Mouse (Mus musculus) CH12.LX (cell line): ENCODE measurements around the gene Ifit3. TPM values are rescaled to one million over a fixed set of nuclear protein-coding genes. Genes with fewer than 3 reads are reported as not detected.
"Not testable (repeated sequence)": the region's sequence is repeated elsewhere in the genome, so short reads cannot be mapped to it uniquely, and the experiment has no call there.

Source experiments
- DNase-seq: peaks from one replicate; pipeline ENCODE4 v3.0.0-alpha.2; 2013; ENCODE audit errors: extremely low read depth
- H3K27ac ChIP-seq: 2 replicates; pipeline ENCODE4 v1.5.1; 2012; ENCODE audit warnings: low read depth, mild to moderate bottlenecking, control low read depth, moderate library complexity; ENCODE audit not compliant: insufficient read depth
- H3K27me3 ChIP-seq: replicated peaks from 2 replicates; pipeline ENCODE3; 2012; ENCODE audit warnings: inconsistent platforms
- H3K36me3 ChIP-seq, 2 experiments: replicated peaks in 1 of 2; 2 replicates each; pipeline versions ENCODE3 to v1.6.1; 2012; ENCODE audit warnings: inconsistent platforms in 1 of 2, low read length in 1 of 2, mild to moderate bottlenecking in 1 of 2, mixed read lengths in 1 of 2, moderate library complexity in 1 of 2; ENCODE audit not compliant: control insufficient read depth in 1 of 2, insufficient read depth in 1 of 2
- H3K4me1 ChIP-seq, 2 experiments: 2 replicates each; pipeline ENCODE4 v1.6.1; 2012; ENCODE audit warnings: inconsistent platforms in 1 of 2, moderate library complexity in 1 of 2; ENCODE audit not compliant: insufficient read depth in 2 of 2, control insufficient read depth in 1 of 2
- H3K4me2 ChIP-seq: 2 replicates; pipeline ENCODE4 v1.6.1; 2012; ENCODE audit warnings: low read depth, mild to moderate bottlenecking, control low read depth; ENCODE audit not compliant: poor library complexity, insufficient read depth, severe bottlenecking
- H3K4me3 ChIP-seq, 3 experiments: fragments of 150-350 bp in 1 of 3; sonication (generic) in 1 of 3; replicated peaks in 1 of 3; 2 replicates each; pipeline versions ENCODE3 to v1.5.1; 2011 to 2012; ENCODE audit warnings: low read depth in 2 of 3, low read length in 2 of 3, mild to moderate bottlenecking in 2 of 3, moderate library complexity in 2 of 3, control low read depth in 1 of 3, improper control_type of control experiment in 1 of 3, inconsistent platforms in 1 of 3, mixed read lengths in 1 of 3; ENCODE audit not compliant: poor library complexity in 1 of 3
- H3K79me2 ChIP-seq: replicated peaks from 2 replicates; pipeline ENCODE4 v1.6.1; 2012; ENCODE audit warnings: mild to moderate bottlenecking, moderate library complexity; ENCODE audit not compliant: control insufficient read depth, poor library complexity, insufficient read depth, severe bottlenecking; ENCODE audit errors: extremely low read depth
- H3K9ac ChIP-seq: 2 replicates; pipeline ENCODE4 v1.6.1; 2012; ENCODE audit warnings: low read depth, mild to moderate bottlenecking, control low read depth, moderate library complexity; ENCODE audit not compliant: insufficient read depth
- H3K9me3 ChIP-seq: replicated peaks from 2 replicates; pipeline ENCODE3; 2012; ENCODE audit warnings: low read length, inconsistent platforms, mixed read lengths
- CTCF ChIP-seq, 2 experiments: IDR thresholded peaks in 1 of 2; conservative IDR thresholded peaks in 1 of 2; 2 replicates each; pipeline ENCODE4 v1.5.1; 2011 to 2012; ENCODE audit warnings: low read depth in 2 of 2, low read length in 2 of 2, improper control_type of control experiment in 1 of 2, inconsistent platforms in 1 of 2, mild to moderate bottlenecking in 1 of 2, moderate library complexity in 1 of 2
- MAFK ChIP-seq: IDR thresholded peaks from 2 replicates; pipeline ENCODE4 v1.6.1; 2011; ENCODE audit warnings: low read length, improper control_type of control experiment; ENCODE audit not compliant: insufficient replicate concordance
- RAD21 ChIP-seq: IDR thresholded peaks from 2 replicates; pipeline ENCODE4 v1.6.1; 2011; ENCODE audit warnings: low read depth, mild to moderate bottlenecking, low read length, improper control_type of control experiment, moderate library complexity
- TCF12 ChIP-seq: IDR thresholded peaks from 2 replicates; pipeline ENCODE4 v1.6.1; 2014; ENCODE audit warnings: low read depth, mild to moderate bottlenecking, inconsistent platforms, low read length, improper control_type of control experiment
- dilution Hi-C: fragments of 300-500 bp; cut with MboI; formaldehyde crosslinking; loops from 2 replicates; pipeline ENCODE4 v1.14.3; 2020; ENCODE audit warnings: low sequenced_read_pairs; ENCODE audit not compliant: extremely low pct_unique_long_range_greater_than_20kb, extremely low pct_ligation_motif_present
- in situ Hi-C: fragments of 300-500 bp; cut with MboI; formaldehyde crosslinking; loops from 3 replicates; pipeline ENCODE4 v1.14.3; 2019; ENCODE audit warnings: low sequenced_read_pairs, low pct_ligation_motif_present, low pct_unique_long_range_greater_than_20kb, mixed read lengths
- polyA plus RNA-seq: library from polyadenylated mRNA; unstranded; fragments of >175 nt; gene quantifications from 2 replicates; pipeline ENCODE4 v1.2.1, GENCODE M21; 2012; ENCODE audit warnings: low read depth; ENCODE audit not compliant: insufficient read length
- total RNA-seq, 2 experiments: library from RNA; depleted of rRNA; stranded (reverse); fragments of 300-350 nt in 1 of 2; fragments of >200 nt in 1 of 2; gene quantifications; 2 replicates each; pipeline ENCODE4 v1.2.3; 2012 to 2014

Ifit3 gene
- total and polyA plus RNA-seq, 3 experiments, result 0.08 to 1.0 (median 1.0) TPM

DNA sequence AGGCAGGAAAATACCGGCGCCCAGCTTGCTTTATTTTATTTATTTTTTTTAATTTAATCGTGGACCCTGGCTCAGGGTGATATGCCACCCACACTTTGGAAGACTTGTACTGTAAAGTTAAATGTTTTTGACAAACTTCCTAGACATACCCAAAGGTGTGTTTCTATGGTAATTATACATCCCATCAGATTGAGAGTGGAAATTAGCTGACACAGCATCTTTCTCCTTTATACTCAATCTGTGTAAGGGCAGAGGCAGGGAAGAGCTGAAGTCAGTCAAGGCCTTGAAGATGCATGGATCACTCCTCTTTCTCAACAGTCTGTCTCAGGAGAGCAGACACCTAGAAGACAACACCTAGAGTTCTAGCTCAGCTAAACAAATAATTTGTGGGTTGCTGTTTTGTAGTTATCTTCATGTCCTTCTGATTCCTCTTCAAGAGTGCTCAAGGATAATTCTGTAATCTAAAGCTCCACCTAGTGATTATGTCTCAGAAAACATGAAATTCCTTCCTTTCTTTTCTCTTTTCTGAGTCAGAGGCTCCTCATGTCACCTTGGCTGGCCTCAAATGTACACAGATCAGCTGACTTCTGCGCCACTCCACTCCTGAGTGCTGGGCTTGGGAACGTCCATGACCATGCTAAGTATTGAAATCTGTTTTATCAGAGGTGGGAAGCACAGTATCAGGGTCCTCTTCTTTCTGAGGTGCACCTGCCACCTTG is 2.6 kb downstream of the Ifit3 start:
- H3K27ac ChIP-seq, dilution Hi-C loops, H3K9me3 ChIP-seq, DNase-seq, in situ Hi-C loops, H3K4me2 ChIP-seq, H3K27me3 ChIP-seq, H3K4me3 ChIP-seq, H3K36me3 ChIP-seq, H3K4me1 ChIP-seq, H3K9ac ChIP-seq, H3K79me2 ChIP-seq: not testable (repeated sequence)
- TF ChIP-seq MAFK (peak; percentile 94), RAD21 (peak; percentile 20), CTCF (conservative IDR thresholded peaks at IDR 0.05 in 1 of 2, IDR thresholded peaks at IDR 0.05 in 1 of 2; ENCODE audit: low read depth in 2 of 2, low read length in 2 of 2) (peak in 1 of 2 experiments; percentile 22; a peak in 1 of 4 replicates)

DNA sequence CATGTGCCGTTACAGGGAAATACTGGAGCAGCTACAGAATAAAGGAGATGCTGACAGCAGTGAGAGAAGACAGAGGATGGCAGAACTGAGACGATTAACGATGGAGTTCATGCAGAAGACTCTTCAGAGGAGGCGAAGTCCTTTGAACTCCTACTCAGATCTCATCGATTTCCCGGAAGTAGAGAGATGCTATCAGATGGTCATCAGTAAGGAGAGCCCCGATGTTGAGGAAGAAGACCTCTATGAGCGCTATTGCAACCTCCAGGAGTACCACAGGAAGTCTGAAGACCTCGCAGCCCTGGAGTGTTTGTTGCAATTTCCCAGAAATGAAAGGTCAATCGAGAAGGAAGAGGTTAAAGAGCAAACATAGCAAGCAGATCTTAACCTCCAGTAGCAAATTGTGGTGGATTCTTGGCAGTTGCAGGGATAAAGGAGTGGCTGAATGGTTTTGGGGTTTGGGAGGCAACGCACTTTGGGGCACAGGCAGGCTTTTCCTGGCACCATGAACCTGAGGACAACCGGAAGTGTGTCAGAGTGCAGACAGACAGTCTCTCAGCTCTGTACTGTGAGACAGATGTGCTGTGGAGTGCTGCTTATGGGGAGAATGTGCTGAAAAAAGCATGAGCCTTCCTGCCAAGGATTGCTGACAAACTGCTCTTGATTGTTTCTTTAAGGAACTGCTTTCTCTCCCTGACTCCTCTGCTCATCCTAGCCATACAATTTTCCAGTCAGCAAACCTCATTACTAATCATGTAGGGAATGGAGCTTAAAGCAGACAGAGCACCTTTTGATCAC is 4.8 kb downstream of the Ifit3 start:
- H3K9ac ChIP-seq, in situ Hi-C loops, H3K79me2 ChIP-seq, H3K4me1 ChIP-seq, H3K27me3 ChIP-seq, H3K27ac ChIP-seq, dilution Hi-C loops, H3K4me2 ChIP-seq, DNase-seq, H3K4me3 ChIP-seq, H3K9me3 ChIP-seq, H3K36me3 ChIP-seq: not testable (repeated sequence)

DNA sequence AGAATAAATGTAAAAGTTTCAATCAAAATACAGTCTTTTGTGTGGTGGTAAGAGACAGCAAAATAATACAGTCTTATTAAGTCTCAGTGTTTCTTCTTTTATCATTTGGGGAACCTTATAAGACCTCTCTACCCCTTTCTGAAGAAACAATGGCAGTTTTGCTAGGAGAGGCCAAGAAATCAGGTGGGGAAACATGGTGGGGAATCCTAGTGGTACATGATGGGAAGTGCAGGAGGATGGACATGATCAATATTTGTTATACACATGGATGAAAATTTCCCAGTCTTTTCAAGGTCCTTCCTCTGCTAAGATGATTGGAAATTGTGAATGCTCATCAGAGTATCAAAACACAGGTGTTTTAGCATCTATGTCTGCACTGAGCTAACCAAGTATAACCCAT is 5.6 kb downstream of the Ifit3 start:
- no peak for DNase-seq
- Histone ChIP-seq H3K27me3 (no peaks in the 10 kb centered on the region), H3K4me1 (0 out of 4 replicates have a peak, but pooled peaks cover 0 to under 1% of the 10 kb centered on the region in 2 experiments), H3K9ac (no peak overlapping the region), H3K9me3 (no peaks in the 10 kb centered on the region)
- dilution Hi-C loops, result no loop called here
- TF ChIP-seq CTCF (conservative IDR thresholded peaks at IDR 0.05 in 1 of 2, IDR thresholded peaks at IDR 0.05 in 1 of 2; ENCODE audit: low read depth in 2 of 2, low read length in 2 of 2) (peak; percentile 37 to 40; a peak in 3 of 4 replicates), TCF12 (no peak)
- TF ChIP-seq, all 38 proteins: peak for 1
- Histone ChIP-seq H3K4me2 (no peak overlapping the region), H3K4me3 (no peak overlapping the region), H3K79me2 (no peaks in the 10 kb centered on the region), H3K36me3 (no peaks in the 10 kb centered on the region), H3K27ac (no peak overlapping the region)
- in situ Hi-C loops, result no loop called here
